Mouse (Mus musculus) stomach, embryonic 15.5 days (tissue): ENCODE results near the gene Trpv3. TPM values are rescaled to one million over a fixed set of nuclear protein-coding genes. Genes with fewer than 3 reads are reported as not detected.

Experiments
- ATAC-seq: fragments of 200-750 bp; cut with Nextera tagmentation; 2 replicates; pipeline ENCODE4 v1.8.0; 2017; ENCODE audit warnings: low read depth, moderate number of reproducible peaks, moderate TSS enrichment; ENCODE audit not compliant: insufficient read depth, low FRiP score
- H3K27ac ChIP-seq: fragments of 300-500 bp; sonication (generic); 2 replicates; pipeline ENCODE4 v1.5.1; 2015; ENCODE audit warnings: mild to moderate bottlenecking, inconsistent platforms
- H3K27me3 ChIP-seq: fragments of 300-500 bp; sonication (generic); replicated peaks from 2 replicates; pipeline ENCODE4 v1.6.1; 2015; ENCODE audit warnings: inconsistent platforms
- H3K36me3 ChIP-seq: fragments of 300-500 bp; sonication (generic); 2 replicates; pipeline ENCODE4 v1.6.1; 2015; ENCODE audit warnings: inconsistent platforms
- H3K4me1 ChIP-seq: fragments of 300-500 bp; sonication (generic); 2 replicates; pipeline ENCODE4 v1.6.1; 2015; ENCODE audit warnings: inconsistent platforms
- H3K4me2 ChIP-seq: fragments of 300-500 bp; sonication (generic); 2 replicates; pipeline ENCODE4 v1.6.1; 2015; ENCODE audit warnings: mild to moderate bottlenecking, inconsistent platforms
- H3K4me3 ChIP-seq: fragments of 300-500 bp; sonication (generic); replicated peaks from 2 replicates; pipeline ENCODE4 v1.5.1; 2015; ENCODE audit warnings: inconsistent platforms
- H3K9ac ChIP-seq: fragments of 300-500 bp; sonication (generic); 2 replicates; pipeline ENCODE4 v1.6.1; 2015; ENCODE audit warnings: inconsistent platforms
- H3K9me3 ChIP-seq: fragments of 300-500 bp; sonication (generic); 2 replicates; pipeline ENCODE4 v1.6.1; 2016; ENCODE audit warnings: inconsistent platforms
- WGBS: fragments of 180-500 bp; shearing (Covaris S2); methylation state at CpG from one replicate; pipeline ENCODE4 v1.1.7; 2015; 5-methylcytosine and 5-hydroxymethylcytosine counted together
- polyA plus RNA-seq: library from polyadenylated mRNA; unstranded; fragments of >200 nt; fragmentation: Nextera tagmentation; extraction: Ambion mirVana; gene quantifications from 2 replicates; pipeline ENCODE4 v1.2.1, GENCODE M21; 2015

Trpv3 gene
- polyA plus RNA-seq, 1 experiment from 2014 or later: 0.22 TPM

DNA sequence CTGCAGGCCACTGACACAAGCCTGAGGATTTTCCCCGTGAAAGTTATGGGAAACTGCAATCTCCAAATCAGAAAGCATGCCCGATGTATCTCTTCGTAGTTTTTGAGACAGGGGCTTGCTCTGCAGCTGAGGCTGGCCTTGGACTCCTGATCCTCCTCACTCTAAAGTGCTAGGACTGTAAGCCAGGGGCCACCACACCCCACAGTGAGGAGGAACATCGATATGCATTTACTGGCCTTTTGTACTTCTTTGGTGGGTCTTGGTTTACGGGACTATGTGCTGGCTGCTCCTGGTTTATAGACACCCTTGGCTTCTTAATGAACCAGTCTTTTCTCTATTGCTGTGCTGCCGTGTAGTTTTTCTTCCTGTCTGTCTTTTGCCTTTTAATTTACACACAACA lies 25.0 kb upstream of the Trpv3 start:
- H3K27me3 ChIP-seq: no peaks in the 10 kb centered on the region
- no peak overlapping the region for H3K27ac ChIP-seq
- H3K9me3 ChIP-seq: no peaks in the 10 kb centered on the region
- H3K4me1 ChIP-seq: no peaks in the 10 kb centered on the region
- no peak for ATAC-seq
- H3K4me2 ChIP-seq: no peak overlapping the region
- H3K36me3 ChIP-seq: no peaks in the 10 kb centered on the region
- H3K9ac ChIP-seq: no peak overlapping the region
- no peak overlapping the region for H3K4me3 ChIP-seq
- 79% methylated on average over 6 of the region's 6 CpGs for WGBS

DNA sequence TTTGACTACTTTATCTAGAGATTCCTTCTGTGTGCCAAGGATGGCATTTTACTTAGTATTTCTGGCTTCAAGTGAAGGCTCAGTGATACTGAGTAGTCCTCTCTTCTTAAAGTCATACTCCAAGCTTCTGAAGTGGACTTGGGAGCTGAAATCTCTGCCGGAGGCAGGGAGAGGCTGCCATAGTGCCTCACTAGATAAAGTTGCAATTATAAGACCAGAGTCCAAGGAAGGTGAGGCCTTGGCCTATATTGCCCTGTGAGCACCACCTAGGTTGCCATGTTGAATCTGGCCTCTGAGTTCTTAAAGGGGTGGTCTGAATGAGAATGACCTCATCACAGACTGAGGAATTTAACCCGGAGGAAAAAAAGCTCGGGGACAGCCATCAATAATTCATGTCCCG lies 24.4 kb upstream of the Trpv3 start:
- Histone ChIP-seq H3K27me3 (no peaks in the 10 kb centered on the region), H3K27ac (no peak overlapping the region), H3K9ac (no peak overlapping the region), H3K4me1 (no peaks in the 10 kb centered on the region), H3K9me3 (no peaks in the 10 kb centered on the region), H3K4me3 (no peak overlapping the region), H3K4me2 (no peak overlapping the region), H3K36me3 (no peaks in the 10 kb centered on the region)
- WGBS: 79% methylated on average over 4 of the region's 4 CpGs
- no peak for ATAC-seq

DNA sequence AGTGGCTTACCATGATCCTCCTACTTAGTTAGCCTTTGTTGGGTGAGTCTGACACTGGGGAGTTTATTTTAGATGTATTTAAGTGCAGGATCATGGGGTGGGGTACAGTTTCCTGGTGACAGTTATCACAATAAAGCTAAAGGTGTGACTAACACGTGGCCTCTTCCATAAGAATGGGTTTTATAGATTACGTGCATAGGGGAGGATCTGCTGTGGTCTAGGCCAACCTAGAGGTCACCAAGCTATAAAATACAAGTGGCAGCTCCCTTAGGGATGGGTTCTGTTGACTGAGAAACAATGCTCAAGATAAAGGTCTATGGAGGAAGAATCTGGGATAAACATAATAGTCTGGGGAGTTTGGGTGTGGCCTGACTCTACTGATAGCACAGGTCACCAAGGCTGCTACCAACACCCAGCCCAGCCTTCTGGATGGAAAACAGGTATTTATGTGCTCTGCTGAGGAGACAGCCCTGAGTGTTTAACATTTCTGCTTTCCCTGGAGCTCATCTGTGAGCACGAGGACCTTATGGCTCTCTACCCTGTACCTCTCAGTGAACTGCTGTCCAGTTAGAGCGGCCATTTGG lies 9.7 kb upstream of the Trpv3 start:
- no peaks in the 10 kb centered on the region for H3K9me3 ChIP-seq
- no peaks in the 10 kb centered on the region for H3K4me1 ChIP-seq
- no peak overlapping the region for H3K9ac ChIP-seq
- H3K4me2 ChIP-seq: no peak overlapping the region
- no peak overlapping the region for H3K27ac ChIP-seq
- no peak for ATAC-seq
- no peaks in the 10 kb centered on the region for H3K36me3 ChIP-seq
- WGBS: 63% methylated on average over 4 of the region's 4 CpGs
- H3K27me3 ChIP-seq: no peaks in the 10 kb centered on the region
- H3K4me3 ChIP-seq: no peak overlapping the region

DNA sequence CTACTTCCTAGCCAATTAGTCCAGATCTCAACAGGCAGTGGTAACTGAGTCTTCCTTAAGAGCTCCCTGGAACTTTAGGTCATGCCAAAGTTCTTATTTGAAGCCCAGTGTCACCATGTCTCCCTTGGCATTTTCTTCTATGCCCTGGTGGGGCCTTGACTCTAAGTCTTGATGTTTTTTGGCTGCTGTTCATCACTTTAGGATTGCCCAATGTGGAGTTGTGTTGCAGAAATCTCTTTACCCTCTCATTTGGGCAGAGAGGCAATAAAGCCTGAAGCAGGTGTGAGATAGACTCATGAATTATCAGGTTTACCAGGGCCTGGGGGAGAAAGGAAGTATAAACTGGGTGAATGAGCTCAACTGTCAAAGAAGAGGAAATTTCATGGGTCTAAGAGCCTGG lies 8.5 kb upstream of the Trpv3 start:
- Histone ChIP-seq H3K27ac (no peak overlapping the region), H3K4me1 (0 out of 2 replicates have a peak, but pooled peaks cover 4% of the 10 kb centered on the region), H3K4me2 (no peak overlapping the region), H3K36me3 (no peaks in the 10 kb centered on the region), H3K9me3 (no peaks in the 10 kb centered on the region), H3K4me3 (no peak overlapping the region), H3K9ac (no peak overlapping the region), H3K27me3 (no peaks in the 10 kb centered on the region)
- ATAC-seq: no peak

DNA sequence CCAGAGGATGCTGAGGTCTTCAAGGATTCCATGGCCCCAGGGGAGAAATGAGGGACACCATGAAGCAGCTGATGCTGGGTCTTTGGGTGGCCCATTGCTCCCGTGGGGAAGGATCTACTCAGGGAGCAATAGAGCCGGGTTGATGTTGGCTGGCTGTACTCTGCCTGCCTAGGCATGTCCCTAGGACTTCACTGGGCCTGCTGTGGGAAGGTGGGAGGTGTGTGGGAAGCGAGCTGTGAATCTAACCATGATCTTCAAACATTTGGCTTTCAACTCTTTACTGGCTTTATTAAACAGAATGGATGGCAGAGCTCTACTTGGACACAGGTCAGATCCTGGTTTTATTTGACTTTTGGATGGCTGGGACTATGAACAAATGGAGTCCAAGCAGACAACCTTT lies 6.7 kb upstream of the Trpv3 start:
- 72% methylated on average over 3 of the region's 3 CpGs for WGBS
- H3K4me1 ChIP-seq: 0 out of 2 replicates have a peak, but pooled peaks cover 4% of the 10 kb centered on the region
- H3K9me3 ChIP-seq: no peaks in the 10 kb centered on the region
- no peak overlapping the region for H3K4me3 ChIP-seq
- H3K4me2 ChIP-seq: no peak overlapping the region
- no peaks in the 10 kb centered on the region for H3K36me3 ChIP-seq
- H3K27me3 ChIP-seq: no peaks in the 10 kb centered on the region
- no peak overlapping the region for H3K27ac ChIP-seq
- no peak overlapping the region for H3K9ac ChIP-seq
- no peak for ATAC-seq

DNA sequence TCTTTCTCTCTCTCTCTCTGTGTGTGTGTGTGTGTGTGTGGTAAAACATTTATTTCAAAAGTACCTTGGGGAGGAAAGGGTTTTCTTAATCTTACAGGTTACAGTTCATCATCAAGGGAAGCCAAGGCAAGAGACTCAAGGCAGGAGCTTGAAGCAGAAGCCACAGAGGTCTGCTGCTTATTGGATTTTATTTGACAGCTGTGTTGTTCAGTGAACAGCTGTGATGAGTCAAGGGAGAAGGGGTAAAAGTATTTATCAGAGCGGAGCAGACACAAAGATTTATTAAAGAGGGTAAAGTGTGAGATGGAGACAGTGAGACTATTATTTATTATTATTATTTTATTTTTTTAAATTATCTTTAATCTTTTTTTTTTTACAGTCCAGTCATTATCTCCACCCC lies 5.8 kb upstream of the Trpv3 start:
- Histone ChIP-seq H3K9me3 (no peaks in the 10 kb centered on the region), H3K36me3 (no peaks in the 10 kb centered on the region), H3K4me1 (0 out of 2 replicates have a peak, but pooled peaks cover 4% of the 10 kb centered on the region), H3K4me3 (no peak overlapping the region), H3K9ac (no peak overlapping the region), H3K4me2 (no peak overlapping the region), H3K27ac (no peak overlapping the region), H3K27me3 (no peaks in the 10 kb centered on the region)
- WGBS: 58% methylated on average over 1 of the region's 1 CpGs
- ATAC-seq: no peak

DNA sequence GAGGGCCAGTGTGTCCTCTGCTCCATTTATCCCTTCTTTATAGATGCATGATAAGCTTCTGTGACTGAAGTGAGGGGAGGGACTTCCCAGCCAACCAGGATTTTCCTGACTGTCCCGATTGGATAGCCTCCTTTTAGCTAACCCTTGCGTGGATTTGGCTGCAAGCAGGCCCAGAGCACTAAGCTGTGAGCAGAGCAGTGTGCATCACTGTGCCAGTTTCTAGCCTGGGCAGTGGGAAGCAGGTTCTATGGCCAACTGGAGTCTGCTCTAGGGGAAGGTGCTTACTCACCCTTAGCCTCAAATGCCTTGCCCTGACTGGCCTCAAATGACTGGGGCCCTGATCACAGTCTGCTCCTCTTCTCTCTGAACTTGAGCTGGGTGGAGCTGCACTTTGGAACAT lies 7.6 kb downstream of the Trpv3 start:
- H3K9me3 ChIP-seq: no peaks in the 10 kb centered on the region
- no peak overlapping the region for H3K9ac ChIP-seq
- H3K4me1 ChIP-seq: no peaks in the 10 kb centered on the region
- H3K27me3 ChIP-seq: no peaks in the 10 kb centered on the region
- 41% methylated on average over 2 of the region's 2 CpGs for WGBS
- no peak overlapping the region for H3K4me2 ChIP-seq
- no peak overlapping the region for H3K4me3 ChIP-seq
- no peak overlapping the region for H3K27ac ChIP-seq
- no peaks in the 10 kb centered on the region for H3K36me3 ChIP-seq
- no peak for ATAC-seq

DNA sequence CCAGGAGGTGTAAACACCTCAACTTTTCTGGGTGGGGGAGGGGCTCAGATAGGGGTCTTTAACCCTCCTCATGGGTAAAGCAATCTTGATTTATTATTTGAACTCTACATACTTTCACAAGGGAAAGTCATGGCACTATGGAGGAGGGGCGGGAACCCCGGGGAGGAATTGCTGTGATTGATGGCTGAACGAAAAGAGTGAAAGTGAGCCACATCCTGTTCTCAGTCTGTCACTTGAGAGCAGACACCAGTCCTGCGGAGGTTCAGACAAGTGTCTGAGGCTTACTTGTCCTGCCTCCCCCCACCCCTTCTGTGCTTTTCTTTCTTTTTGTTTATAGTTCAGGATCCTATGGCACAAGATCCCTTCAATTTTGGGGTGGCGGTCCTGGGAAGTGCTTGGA lies 13.5 kb downstream of the Trpv3 start:
- Histone ChIP-seq H3K9ac (no peak overlapping the region), H3K36me3 (no peaks in the 10 kb centered on the region), H3K9me3 (no peaks in the 10 kb centered on the region), H3K27me3 (no peaks in the 10 kb centered on the region), H3K4me3 (no peak overlapping the region), H3K4me2 (no peak overlapping the region), H3K4me1 (peaks cover 19% of the 10 kb centered on the region), H3K27ac (no peak overlapping the region)
- WGBS: 32% methylated on average over 5 of the region's 5 CpGs
- ATAC-seq: no peak

DNA sequence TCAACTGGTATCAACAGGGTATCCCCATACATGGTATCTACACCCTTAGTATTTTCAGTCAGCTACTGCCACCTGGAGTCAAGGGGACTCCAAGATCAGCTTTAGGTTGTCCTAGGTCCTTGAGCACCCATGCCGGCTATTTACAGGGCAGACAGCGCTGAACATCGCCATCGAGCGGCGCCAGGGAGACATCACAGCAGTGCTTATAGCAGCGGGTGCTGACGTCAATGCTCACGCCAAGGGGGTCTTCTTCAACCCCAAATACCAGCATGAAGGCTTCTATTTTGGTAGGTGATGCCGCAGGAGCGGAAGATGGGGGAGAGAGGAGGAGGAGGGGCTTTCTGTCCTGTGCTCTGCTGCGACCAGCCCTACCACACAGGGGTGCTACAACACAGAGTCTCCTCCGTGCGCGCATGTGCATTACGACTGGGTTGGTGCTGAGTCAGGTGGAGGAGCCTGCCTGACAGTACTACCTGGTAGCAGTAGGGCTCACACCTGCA lies 14.4 kb downstream of the Trpv3 start:
- no peak overlapping the region for H3K9ac ChIP-seq
- H3K4me2 ChIP-seq: peak overlapping the region; percentile 63
- H3K27me3 ChIP-seq: no peaks in the 10 kb centered on the region
- peak overlapping the region; percentile 39 for H3K4me3 ChIP-seq
- peaks cover 19% of the 10 kb centered on the region for H3K4me1 ChIP-seq
- WGBS: 5% methylated on average over 16 of the region's 16 CpGs
- ATAC-seq: peak; percentile 81
- H3K9me3 ChIP-seq: no peaks in the 10 kb centered on the region
- H3K27ac ChIP-seq: no peak overlapping the region
- H3K36me3 ChIP-seq: no peaks in the 10 kb centered on the region

DNA sequence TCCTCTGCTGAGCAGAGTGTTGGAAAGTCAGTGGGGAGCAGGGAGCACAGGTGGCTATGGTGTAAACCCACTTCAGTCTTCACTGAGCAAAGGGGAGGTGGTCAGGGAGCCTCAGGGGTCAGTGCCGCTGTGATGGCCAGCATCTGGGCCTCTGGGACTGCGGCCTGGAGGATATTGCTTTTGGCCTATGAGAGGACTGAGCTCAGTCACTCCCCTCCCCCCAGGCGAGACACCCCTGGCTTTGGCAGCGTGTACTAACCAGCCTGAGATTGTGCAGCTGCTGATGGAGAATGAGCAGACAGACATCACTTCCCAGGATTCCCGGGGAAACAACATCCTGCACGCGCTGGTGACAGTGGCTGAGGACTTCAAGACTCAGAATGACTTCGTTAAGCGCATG lies 16.2 kb downstream of the Trpv3 start:
- Histone ChIP-seq H3K4me2 (no peak overlapping the region), H3K4me3 (no peak overlapping the region)
- WGBS: 33% methylated on average over 9 of the region's 9 CpGs

DNA sequence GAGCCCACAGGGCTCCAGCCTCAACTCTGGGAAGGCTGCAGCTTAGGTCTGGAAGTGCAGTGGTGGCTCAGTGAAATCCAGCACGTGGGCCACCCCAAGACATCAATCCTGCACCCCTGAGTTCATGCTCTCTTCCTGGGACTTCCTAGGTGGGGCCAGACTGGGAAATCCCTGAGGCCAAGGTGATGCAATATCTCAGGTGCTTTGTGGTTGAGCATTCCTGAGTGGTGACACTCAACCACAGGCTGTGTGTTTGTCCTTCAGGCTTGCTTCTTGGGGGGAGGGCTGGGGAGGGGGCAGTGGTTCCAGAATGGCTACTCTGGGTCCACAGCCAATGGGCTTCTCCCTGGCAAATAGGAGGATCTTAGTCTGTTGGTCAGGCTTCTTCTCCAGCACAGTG lies 16.7 kb downstream of the Trpv3 start:
- Histone ChIP-seq H3K36me3 (no peaks in the 10 kb centered on the region), H3K27ac (peak overlapping the region; percentile 57; the same call in 1 of the 2 replicates), H3K4me1 (peaks cover 19% of the 10 kb centered on the region), H3K9ac (no peak overlapping the region), H3K9me3 (no peaks in the 10 kb centered on the region), H3K4me3 (no peak overlapping the region), H3K4me2 (no peak overlapping the region), H3K27me3 (no peaks in the 10 kb centered on the region)
- WGBS: 28% methylated on average over 1 of the region's 1 CpGs
- ATAC-seq: no peak

More for the DNA sequence above, 16.2 kb downstream of the Trpv3 start:
- H3K27me3 ChIP-seq: no peaks in the 10 kb centered on the region
- no peaks in the 10 kb centered on the region for H3K36me3 ChIP-seq
- H3K9me3 ChIP-seq: no peaks in the 10 kb centered on the region
- H3K27ac ChIP-seq: peak overlapping the region; percentile 57; the same call in 1 of the 2 replicates
- ATAC-seq: peak; percentile 37; the same call in 1 of the 2 replicates
- peaks cover 19% of the 10 kb centered on the region for H3K4me1 ChIP-seq
- H3K9ac ChIP-seq: no peak overlapping the region

DNA sequence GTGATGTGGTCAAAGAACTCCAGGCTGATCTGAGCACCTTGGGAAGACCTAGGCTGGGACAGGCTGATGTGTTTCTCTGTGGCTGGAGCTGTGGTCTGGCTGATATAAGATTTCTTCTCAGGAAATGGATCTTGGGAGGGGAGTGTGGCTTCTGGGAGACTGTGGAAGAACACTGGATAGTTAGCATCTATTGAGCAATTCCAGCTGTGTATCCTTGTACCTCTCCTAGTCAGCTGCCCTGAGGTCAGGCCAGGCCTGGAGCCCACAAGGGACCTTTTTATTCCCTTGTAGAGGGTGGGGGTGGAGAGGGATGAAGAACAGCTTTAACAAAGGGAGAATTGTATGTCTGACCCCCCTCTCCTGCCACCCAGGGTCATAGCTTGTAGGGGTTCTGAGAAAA lies 17.2 kb downstream of the Trpv3 start:
- H3K4me2 ChIP-seq: no peak overlapping the region
- no peak for ATAC-seq
- peak overlapping the region; percentile 57; the same call in 1 of the 2 replicates for H3K27ac ChIP-seq
- H3K4me1 ChIP-seq: peaks cover 19% of the 10 kb centered on the region
- H3K4me3 ChIP-seq: no peak overlapping the region
- no peak overlapping the region for H3K9ac ChIP-seq
- no peaks in the 10 kb centered on the region for H3K9me3 ChIP-seq
- no peaks in the 10 kb centered on the region for H3K27me3 ChIP-seq
- no peaks in the 10 kb centered on the region for H3K36me3 ChIP-seq

DNA sequence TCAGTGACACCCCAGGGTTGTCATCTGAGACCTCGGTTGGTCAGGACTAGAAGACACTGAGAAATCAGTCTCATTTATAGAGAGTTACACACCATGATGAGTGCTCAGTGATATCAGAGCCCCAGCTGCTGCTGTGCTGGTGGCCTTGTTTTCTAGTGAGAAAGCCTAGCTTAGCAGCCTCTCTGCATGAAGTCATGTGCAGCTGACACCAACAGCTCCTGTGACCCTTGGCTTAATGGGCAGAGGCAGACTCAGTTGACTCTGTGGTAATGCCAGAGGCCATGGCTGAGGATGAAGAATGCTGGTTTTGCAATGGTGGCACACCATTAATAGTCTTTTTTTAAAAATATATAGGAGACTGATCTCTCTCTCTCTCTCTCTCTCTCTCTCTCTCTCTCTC lies 22.4 kb downstream of the Trpv3 start:
- ATAC-seq: no peak
- Histone ChIP-seq H3K4me3 (no peak overlapping the region), H3K9ac (no peak overlapping the region), H3K4me2 (no peak overlapping the region), H3K27me3 (no peaks in the 10 kb centered on the region), H3K4me1 (no peaks in the 10 kb centered on the region), H3K36me3 (no peaks in the 10 kb centered on the region), H3K9me3 (no peaks in the 10 kb centered on the region), H3K27ac (no peak overlapping the region)
- WGBS: 67% methylated on average over 1 of the region's 1 CpGs
